Mouse (Mus musculus) kidney, postnatal 36 days (tissue): Measurements from ENCODE around the gene Ampd3.

ENCODE experiments used
- DNase-seq, 2 experiments: peaks; one replicate each; pipeline ENCODE4 v3.0.0; 2021 to 2022; ENCODE audit warnings: mixed read lengths in 2 of 2

The Ampd3 gene

GRCm38 (mm10) chr7:110843916-110844874 is 76.2 kb downstream of the Ampd3 start, which contains the start of gene Rnf141:
Rnf141 (minus strand) TSS chr7:110844457.
- peak; percentile 93 to 96 for DNase-seq

- DNase-seq = no peak
Observed at GRCm38 (mm10) chr7:110847321-110847720, 79.3 kb downstream of the Ampd3 start.

DNA sequence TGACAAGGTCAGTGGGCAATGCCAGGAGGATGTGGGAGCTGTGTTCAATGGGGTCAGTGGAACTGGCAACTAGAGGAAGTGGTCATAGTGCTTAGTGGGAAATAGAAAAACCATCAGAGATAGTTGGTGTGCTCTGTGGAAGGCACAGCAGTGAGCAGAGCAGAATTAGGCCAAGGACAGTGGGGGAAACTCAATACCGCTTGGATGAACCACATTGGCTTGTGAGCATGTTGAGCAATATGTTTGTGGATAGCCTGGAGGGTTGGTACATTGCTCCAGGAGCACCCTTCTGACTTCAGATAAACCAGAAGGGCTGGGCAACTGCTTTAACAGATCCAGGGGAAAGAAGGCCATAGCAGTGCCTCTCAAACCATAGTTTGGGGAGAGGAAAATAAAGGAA is 80.4 kb downstream of the Ampd3 start:
- no peak for DNase-seq

- DNase-seq = peak in 1 of 2 experiments; percentile 14
Observed at GRCm38 (mm10) chr7:110851541-110852203, 83.7 kb downstream of the Ampd3 start.

- peak in 1 of 2 experiments; percentile 21 for DNase-seq
Observed at GRCm38 (mm10) chr7:110853611-110854010, 85.6 kb downstream of the Ampd3 start.

DNA sequence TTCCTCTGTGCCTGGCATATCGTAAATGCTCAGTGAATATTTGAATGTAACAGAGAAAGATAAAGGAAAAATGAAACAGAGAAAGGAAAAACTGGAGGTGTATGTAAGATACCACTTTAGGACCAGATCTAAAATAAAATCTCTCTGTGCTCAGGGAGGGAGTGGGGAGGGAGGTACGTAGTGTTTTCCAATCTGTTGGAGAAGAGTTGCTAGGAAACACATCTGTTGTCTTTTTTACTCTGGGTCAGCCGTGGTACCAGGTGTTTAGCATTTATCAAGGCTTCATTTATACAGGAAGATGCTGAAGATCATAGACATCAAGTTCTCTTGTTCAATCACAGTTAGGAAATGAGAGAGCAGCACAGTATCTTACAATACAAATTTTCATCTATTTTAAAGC is 86.5 kb downstream of the Ampd3 start:
- DNase-seq = no peak

DNA sequence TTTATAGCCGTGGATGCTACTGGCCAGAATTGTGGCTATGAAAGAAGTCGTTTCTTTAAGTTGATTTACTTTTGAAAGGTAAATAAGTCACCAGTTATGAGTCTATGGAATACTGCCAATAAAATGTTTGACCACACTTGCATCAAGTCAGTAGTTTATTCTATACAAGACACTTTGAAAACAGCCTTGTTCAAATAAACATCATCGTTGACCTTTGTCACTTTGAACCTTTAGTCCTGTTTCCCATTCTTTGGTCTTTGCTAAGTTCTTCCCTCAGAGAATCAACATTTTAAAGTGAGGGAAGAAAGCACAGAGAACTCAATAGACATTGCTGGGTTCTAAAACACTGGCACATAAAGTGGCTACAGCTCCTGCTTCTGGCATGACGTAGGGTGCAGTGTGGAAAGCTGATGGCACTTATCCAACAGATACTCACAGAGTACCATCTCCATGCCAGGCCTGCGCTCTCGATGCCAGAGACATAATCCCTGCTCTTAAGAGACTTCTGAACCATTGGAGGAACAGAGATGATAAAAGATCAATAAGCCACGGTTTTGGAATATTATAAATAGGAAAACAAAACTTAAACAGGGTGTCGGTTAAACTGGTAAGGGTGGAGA is 87.0 kb downstream of the Ampd3 start:
- DNase-seq = no peak

DNA sequence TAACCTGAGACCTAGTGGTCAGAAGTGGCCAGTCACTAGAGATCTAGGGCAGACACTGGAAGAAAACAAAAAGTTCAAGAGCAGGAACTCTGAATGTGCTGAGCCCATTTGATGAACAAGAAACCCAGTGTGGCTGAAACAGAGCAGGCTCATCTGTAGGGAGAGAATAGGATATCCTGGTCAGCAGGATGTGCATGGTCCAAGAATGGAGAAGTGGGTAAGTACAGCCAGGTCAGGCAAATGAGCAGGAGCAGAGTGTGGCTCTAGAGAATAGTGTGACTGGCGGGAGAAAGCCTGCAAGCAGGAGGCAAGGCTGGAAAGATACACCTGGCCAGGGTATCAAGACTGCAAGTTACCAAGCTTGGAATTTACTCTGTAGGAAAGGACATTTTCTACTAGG is 87.6 kb downstream of the Ampd3 start:
- no peak for DNase-seq

DNA sequence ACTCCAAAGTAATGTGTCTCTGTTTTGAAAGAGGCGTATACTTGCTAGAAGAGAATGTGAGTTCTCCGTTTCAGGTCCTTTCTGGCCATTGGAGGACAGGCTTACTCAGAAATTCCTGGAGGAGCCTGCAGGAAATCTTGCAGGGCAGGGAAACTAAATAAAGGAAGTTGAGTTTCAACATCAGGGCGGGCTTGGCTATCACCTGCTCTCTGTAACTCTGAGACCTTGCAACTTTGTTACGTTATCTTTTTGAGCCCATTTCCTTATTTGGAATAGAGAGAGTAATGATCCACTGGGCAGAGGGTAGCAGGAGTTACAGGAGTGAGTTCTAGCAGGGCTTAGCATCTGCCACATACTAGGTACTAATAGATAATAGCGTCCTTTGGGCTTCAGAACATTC is 92.1 kb downstream of the Ampd3 start:
- DNase-seq = no peak
